Mouse (Mus musculus) stomach, postnatal 0 days (tissue): ENCODE results near the gene Vps37b.

Source experiments
- CTCF ChIP-seq: IDR thresholded peaks from 2 replicates; pipeline ENCODE4 v1.5.1; 2016; ENCODE audit warnings: antibody characterized with exemption, low read depth, mild to moderate bottlenecking, moderate library complexity
- EP300 ChIP-seq: optimal IDR thresholded peaks from 2 replicates; pipeline ENCODE3; 2016; ENCODE audit warnings: antibody characterized with exemption

- no peak for TF ChIP-seq CTCF
- no peak for TF ChIP-seq EP300
Measured at GRCm38 (mm10) chr5:124025146-124025545, 6.9 kb downstream of the Vps37b start.
